Mouse (Mus musculus) hindbrain, embryonic 11.5 days (tissue): Measurements from ENCODE around the gene Zbtb16. TPM values are rescaled to one million over a fixed set of nuclear protein-coding genes. Genes with fewer than 3 reads are reported as not detected.
A peak's percentile ranks its signal among the peaks of the same experiment; 100 is the strongest.

Experiments used
- ATAC-seq: fragments of 200-750 bp; cut with Nextera tagmentation; 2 replicates; pipeline ENCODE4 v1.8.0; 2017; ENCODE audit warnings: mild to moderate bottlenecking, moderate TSS enrichment, moderate library complexity; ENCODE audit not compliant: low FRiP score
- DNase-seq: peaks from one replicate; pipeline ENCODE4 v3.0.0-alpha.2; 2015; ENCODE audit warnings: low spot score
- H3K27ac ChIP-seq: fragments of 300-500 bp; sonication (generic); 2 replicates; pipeline ENCODE4 v1.5.1; 2014; ENCODE audit warnings: mild to moderate bottlenecking, low read depth, low read length
- H3K27me3 ChIP-seq: fragments of 300-500 bp; sonication (generic); 2 replicates; pipeline ENCODE4 v1.6.1; 2014; ENCODE audit warnings: mild to moderate bottlenecking, low read length, moderate library complexity, mixed read lengths; ENCODE audit not compliant: control insufficient read depth, insufficient read depth
- H3K36me3 ChIP-seq: fragments of 300-500 bp; sonication (generic); 2 replicates; pipeline ENCODE4 v1.6.1; 2014; ENCODE audit warnings: mild to moderate bottlenecking, low read length, moderate library complexity, mixed read lengths; ENCODE audit not compliant: control insufficient read depth, insufficient read depth
- H3K4me1 ChIP-seq: fragments of 300-500 bp; sonication (generic); replicated peaks from 2 replicates; pipeline ENCODE4 v1.6.1; 2014; ENCODE audit warnings: low read length, mixed read lengths; ENCODE audit not compliant: control insufficient read depth, insufficient read depth
- H3K4me2 ChIP-seq: fragments of 300-500 bp; sonication (generic); replicated peaks from 2 replicates; pipeline ENCODE4 v1.6.1; 2014; ENCODE audit warnings: mild to moderate bottlenecking, low read depth, low read length
- H3K4me3 ChIP-seq: fragments of 300-500 bp; sonication (generic); 2 replicates; pipeline ENCODE4 v1.5.1; 2014; ENCODE audit warnings: low read depth, low read length
- H3K9ac ChIP-seq: fragments of 300-500 bp; sonication (generic); 2 replicates; pipeline ENCODE4 v1.6.1; 2014; ENCODE audit warnings: low read depth, low read length
- H3K9me3 ChIP-seq: fragments of 300-500 bp; sonication (generic); 2 replicates; pipeline ENCODE4 v1.6.1; 2016; ENCODE audit warnings: low read length; ENCODE audit not compliant: control insufficient read depth
- WGBS: fragments of 180-500 bp; shearing (Covaris S2); extraction: QIAGEN DNeasy Blood & Tissue Kit; methylation state at CpG from one replicate; pipeline ENCODE4 v1.1.7; 2014; 5-methylcytosine and 5-hydroxymethylcytosine counted together
- polyA plus RNA-seq: library from polyadenylated mRNA; unstranded; fragments of >200 nt; fragmentation: Nextera tagmentation; extraction: Ambion mirVana; gene quantifications from 2 replicates; pipeline ENCODE4 v1.2.1, GENCODE M21; 2014

Zbtb16 gene
- polyA plus RNA-seq, 1 experiment from 2014 or later = 10.6 TPM

- Histone ChIP-seq H3K36me3 (no peaks in the 10 kb centered on the region), H3K9me3 (no peaks in the 10 kb centered on the region; the same call in 1 of the 2 replicates), H3K9ac (peak overlapping the region; percentile 5; the same call in 1 of the 2 replicates), H3K4me3 (no peak overlapping the region), H3K27ac (peak overlapping the region; percentile 80), H3K27me3 (no peaks in the 10 kb centered on the region), H3K4me1 (peaks cover 19% of the 10 kb centered on the region), H3K4me2 (peak overlapping the region; percentile 35)
- peak; percentile 81 for ATAC-seq
- under 1% methylated on average over 18 of the region's 22 CpGs for WGBS
- DNase-seq = peak; percentile 77
Observed at GRCm38 (mm10) chr9:48649098-48649766, 186.8 kb downstream of the Zbtb16 start.

GRCm38 (mm10) chr9:48648285-48649097, 187.5 kb downstream of the Zbtb16 start:
- 0 out of 2 replicates have a peak, but pooled peaks have one; percentile 10 for ATAC-seq
- Histone ChIP-seq H3K4me3 (no peak overlapping the region), H3K9me3 (no peaks in the 10 kb centered on the region; the same call in 1 of the 2 replicates), H3K9ac (no peak overlapping the region), H3K4me2 (peak overlapping the region; percentile 35; the same call in 1 of the 2 replicates), H3K36me3 (no peaks in the 10 kb centered on the region), H3K27ac (peak overlapping the region; percentile 80), H3K27me3 (no peaks in the 10 kb centered on the region), H3K4me1 (peaks cover 19% of the 10 kb centered on the region)
- WGBS = 29% methylated on average over 12 of the region's 12 CpGs
- no peak for DNase-seq

GRCm38 (mm10) chr9:48647648-48648284, 188.3 kb downstream of the Zbtb16 start:
- Histone ChIP-seq H3K4me3 (no peak overlapping the region), H3K4me1 (peaks cover 19% of the 10 kb centered on the region), H3K4me2 (no peak overlapping the region), H3K9me3 (no peaks in the 10 kb centered on the region; the same call in 1 of the 2 replicates), H3K9ac (no peak overlapping the region), H3K36me3 (no peaks in the 10 kb centered on the region), H3K27ac (0 out of 2 replicates have a peak overlapping the region, but pooled peaks have one; percentile 45), H3K27me3 (no peaks in the 10 kb centered on the region)
- DNase-seq = no peak
- 24% methylated on average over 10 of the region's 10 CpGs for WGBS
- ATAC-seq = no peak

- H3K27me3 ChIP-seq = no peaks in the 10 kb centered on the region
- no peaks in the 10 kb centered on the region; the same call in 1 of the 2 replicates for H3K9me3 ChIP-seq
- ATAC-seq (no peak), DNase-seq (no peak)
- H3K36me3 ChIP-seq = no peaks in the 10 kb centered on the region
- H3K4me3 ChIP-seq = no peak overlapping the region
- WGBS = 49% methylated on average over 16 of the region's 16 CpGs
- H3K9ac ChIP-seq = no peak overlapping the region
- no peak overlapping the region for H3K4me2 ChIP-seq
- H3K27ac ChIP-seq = no peak overlapping the region
- H3K4me1 ChIP-seq = peaks cover 19% of the 10 kb centered on the region
Observed at GRCm38 (mm10) chr9:48646781-48647647, 189.0 kb downstream of the Zbtb16 start.

GRCm38 (mm10) chr9:48646251-48646650, 189.8 kb downstream of the Zbtb16 start:
- Histone ChIP-seq H3K27me3 (no peaks in the 10 kb centered on the region), H3K4me2 (no peak overlapping the region), H3K36me3 (no peaks in the 10 kb centered on the region), H3K4me3 (no peak overlapping the region), H3K4me1 (peaks cover 19% of the 10 kb centered on the region), H3K9ac (no peak overlapping the region), H3K27ac (no peak overlapping the region), H3K9me3 (no peaks in the 10 kb centered on the region; the same call in 1 of the 2 replicates)
- no peak for ATAC-seq
- peak; percentile 88 for DNase-seq
- 22% methylated on average over 4 of the region's 4 CpGs for WGBS

GRCm38 (mm10) chr9:48645648-48646126, 190.3 kb downstream of the Zbtb16 start:
- no peak for ATAC-seq
- DNase-seq = no peak
- 69% methylated on average over 4 of the region's 4 CpGs for WGBS
- Histone ChIP-seq H3K9ac (no peak overlapping the region), H3K4me2 (no peak overlapping the region), H3K9me3 (no peaks in the 10 kb centered on the region; the same call in 1 of the 2 replicates), H3K4me3 (no peak overlapping the region), H3K36me3 (no peaks in the 10 kb centered on the region), H3K4me1 (peaks cover 19% of the 10 kb centered on the region), H3K27ac (no peak overlapping the region), H3K27me3 (no peaks in the 10 kb centered on the region)

GRCm38 (mm10) chr9:48644926-48645647, 190.9 kb downstream of the Zbtb16 start:
- peak; percentile 65 for DNase-seq
- ATAC-seq = no peak
- 50% methylated on average over 13 of the region's 13 CpGs for WGBS
- Histone ChIP-seq H3K27ac (no peak overlapping the region), H3K4me1 (peaks cover 19% of the 10 kb centered on the region), H3K9ac (no peak overlapping the region), H3K36me3 (no peaks in the 10 kb centered on the region), H3K27me3 (no peaks in the 10 kb centered on the region), H3K4me3 (no peak overlapping the region), H3K9me3 (no peaks in the 10 kb centered on the region; the same call in 1 of the 2 replicates), H3K4me2 (no peak overlapping the region)
